Mouse (Mus musculus): ENCODE measurements around the gene Nsun4. TPM values are rescaled to one million over a fixed set of nuclear protein-coding genes. Genes with fewer than 3 reads are reported as not detected.

Gene Nsun4
- total and polyA plus RNA-seq, 2 experiments, result 11.8 to 14.5 TPM

GRCm38 (mm10) chr4:115989382-115989781, 64.3 kb downstream of the Nsun4 start:
- Histone ChIP-seq H3K9ac (ENCODE audit: low read depth, low read length) (no peak overlapping the region), H3K4me3 (ENCODE audit: insufficient read depth, low read depth, low read length) (no peak overlapping the region), H3K27me3 (ENCODE audit: control insufficient read depth, insufficient read depth, low read length) (no peaks in the 10 kb centered on the region), H3K4me1 (ENCODE audit: control insufficient read depth, insufficient read depth, low read length) (no peaks in the 10 kb centered on the region), H3K27ac (replicated peaks; ENCODE audit: insufficient read depth, low read depth, low read length) (no peak overlapping the region), H3K36me3 (ENCODE audit: control insufficient read depth, insufficient read depth, low read length) (no peaks in the 10 kb centered on the region), H3K79me2 (ENCODE audit: control insufficient read depth, insufficient read depth, low read length) (no peaks in the 10 kb centered on the region)
- TF ChIP-seq CTCF (IDR thresholded peaks at IDR 0.05; ENCODE audit: low read depth, low read length) (no peak), POLR2A (IDR thresholded peaks at IDR 0.05; ENCODE audit: extremely low read depth, insufficient read depth, low read length) (no peak)
- peak; percentile 56 for DNase-seq (ENCODE audit: extremely low read depth, low read depth, low spot score)
- 54% methylated on average over 7 of the region's 7 CpGs for WGBS

DNA sequence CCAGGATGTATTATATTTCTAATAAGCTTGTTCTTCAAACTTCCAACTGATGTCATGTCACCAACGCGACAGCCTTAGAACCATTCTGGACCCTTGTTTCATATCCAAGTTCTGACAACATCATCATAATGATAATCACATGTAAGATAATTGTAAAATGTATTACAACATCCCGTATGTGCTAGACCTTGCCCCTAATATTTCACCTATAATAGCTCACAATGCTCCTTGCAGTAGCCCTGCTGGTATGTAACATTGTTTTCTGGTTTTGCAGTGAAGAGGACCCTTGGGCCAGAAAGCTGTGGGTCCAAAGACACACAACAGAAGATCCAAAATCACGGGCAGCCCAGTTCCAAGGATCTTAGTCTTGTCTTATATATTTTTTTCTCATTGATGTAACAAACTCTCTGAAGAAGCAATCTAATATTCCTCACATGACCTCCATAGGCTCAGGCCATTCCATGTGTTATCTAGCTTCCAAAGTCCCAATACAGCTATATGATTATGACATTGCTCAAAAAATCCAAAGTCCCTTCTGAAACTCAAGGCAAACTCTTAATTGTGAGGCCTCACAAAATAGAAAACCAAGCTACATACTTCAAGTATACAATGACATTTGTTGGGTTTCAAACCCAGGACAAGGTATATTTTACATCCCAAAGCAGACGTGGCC, 65.7 kb downstream of the Nsun4 start:
- whole genome bisulfite sequencing, result 87% methylated on average over 5 of the region's 5 CpGs
- no peak overlapping the region for H3K27ac ChIP-seq (replicated peaks; ENCODE audit: insufficient read depth, low read depth, low read length)

DNA sequence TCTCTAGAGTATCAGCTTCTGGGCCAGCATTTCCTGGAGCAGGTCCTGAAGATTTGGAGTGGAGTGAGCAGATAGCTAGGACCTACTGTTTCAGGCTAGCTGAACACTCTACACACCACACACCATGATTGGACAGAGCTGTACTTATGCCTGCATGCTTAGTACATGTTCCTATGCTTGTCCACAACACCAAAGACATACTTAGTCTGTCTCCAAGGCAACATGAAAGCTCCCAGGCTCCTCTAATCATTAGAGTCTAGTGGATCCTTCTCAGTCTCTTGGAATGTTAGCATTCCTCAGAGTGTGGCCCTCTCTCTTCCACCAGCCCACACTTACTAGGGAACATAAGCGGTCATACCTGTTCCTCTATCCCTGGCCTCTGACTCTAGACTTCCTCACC, 66.2 kb downstream of the Nsun4 start:
- H3K27me3 ChIP-seq (ENCODE audit: control insufficient read depth, insufficient read depth, low read length), result 0 out of 2 replicates have a peak, but pooled peaks cover 3% of the 10 kb centered on the region
- TF ChIP-seq CTCF (IDR thresholded peaks at IDR 0.05; ENCODE audit: low read depth, low read length), result no peak
- TF ChIP-seq POLR2A (IDR thresholded peaks at IDR 0.05; ENCODE audit: extremely low read depth, insufficient read depth, low read length), result no peak
- H3K27ac ChIP-seq (replicated peaks; ENCODE audit: insufficient read depth, low read depth, low read length), result no peak overlapping the region
- no peaks in the 10 kb centered on the region for H3K4me1 ChIP-seq (ENCODE audit: control insufficient read depth, insufficient read depth, low read length)
- no peaks in the 10 kb centered on the region for H3K79me2 ChIP-seq (ENCODE audit: control insufficient read depth, insufficient read depth, low read length)
- no peak for DNase-seq (ENCODE audit: extremely low read depth, low read depth, low spot score)
- 70% methylated on average over 1 of the region's 1 CpGs for WGBS
- no peak overlapping the region for H3K9ac ChIP-seq (ENCODE audit: low read depth, low read length)
- no peak overlapping the region for H3K4me3 ChIP-seq (ENCODE audit: insufficient read depth, low read depth, low read length)
- no peaks in the 10 kb centered on the region for H3K36me3 ChIP-seq (ENCODE audit: control insufficient read depth, insufficient read depth, low read length)

More for the DNA sequence above, 65.7 kb downstream of the Nsun4 start:
- TF ChIP-seq CTCF (IDR thresholded peaks at IDR 0.05; ENCODE audit: low read depth, low read length) (no peak), POLR2A (IDR thresholded peaks at IDR 0.05; ENCODE audit: extremely low read depth, insufficient read depth, low read length) (no peak)
- no peak for DNase-seq (ENCODE audit: extremely low read depth, low read depth, low spot score)
- Histone ChIP-seq H3K9ac (ENCODE audit: low read depth, low read length) (no peak overlapping the region), H3K4me3 (ENCODE audit: insufficient read depth, low read depth, low read length) (no peak overlapping the region), H3K36me3 (ENCODE audit: control insufficient read depth, insufficient read depth, low read length) (no peaks in the 10 kb centered on the region), H3K79me2 (ENCODE audit: control insufficient read depth, insufficient read depth, low read length) (no peaks in the 10 kb centered on the region), H3K4me1 (ENCODE audit: control insufficient read depth, insufficient read depth, low read length) (no peaks in the 10 kb centered on the region), H3K27me3 (ENCODE audit: control insufficient read depth, insufficient read depth, low read length) (0 out of 2 replicates have a peak, but pooled peaks cover 3% of the 10 kb centered on the region)

- WGBS, result 50% methylated on average over 8 of the region's 8 CpGs
- no peak overlapping the region for H3K9ac ChIP-seq (ENCODE audit: low read depth, low read length)
- no peaks in the 10 kb centered on the region for H3K4me1 ChIP-seq (ENCODE audit: control insufficient read depth, insufficient read depth, low read length)
- no peaks in the 10 kb centered on the region for H3K36me3 ChIP-seq (ENCODE audit: control insufficient read depth, insufficient read depth, low read length)
- DNase-seq (ENCODE audit: extremely low read depth, low read depth, low spot score), result peak; percentile 34
- no peaks in the 10 kb centered on the region for H3K79me2 ChIP-seq (ENCODE audit: control insufficient read depth, insufficient read depth, low read length)
- H3K27me3 ChIP-seq (ENCODE audit: control insufficient read depth, insufficient read depth, low read length), result 0 out of 2 replicates have a peak, but pooled peaks cover 3% of the 10 kb centered on the region
- H3K4me3 ChIP-seq (ENCODE audit: insufficient read depth, low read depth, low read length), result no peak overlapping the region
- H3K27ac ChIP-seq (replicated peaks; ENCODE audit: insufficient read depth, low read depth, low read length), result no peak overlapping the region
- TF ChIP-seq POLR2A (IDR thresholded peaks at IDR 0.05; ENCODE audit: extremely low read depth, insufficient read depth, low read length) (no peak), CTCF (IDR thresholded peaks at IDR 0.05; ENCODE audit: low read depth, low read length) (0 out of 2 replicates have a peak, but pooled peaks have one; percentile 7)
Observed at GRCm38 (mm10) chr4:115984967-115985366, 68.7 kb downstream of the Nsun4 start.

- TF ChIP-seq POLR2A (IDR thresholded peaks at IDR 0.05; ENCODE audit: extremely low read depth, insufficient read depth, low read length) (no peak), CTCF (IDR thresholded peaks at IDR 0.05; ENCODE audit: low read depth, low read length) (peak; percentile 76)
- no peaks in the 10 kb centered on the region for H3K4me1 ChIP-seq (ENCODE audit: control insufficient read depth, insufficient read depth, low read length)
- H3K79me2 ChIP-seq (ENCODE audit: control insufficient read depth, insufficient read depth, low read length), result no peaks in the 10 kb centered on the region
- 0 out of 2 replicates have a peak, but pooled peaks cover 6% of the 10 kb centered on the region for H3K27me3 ChIP-seq (ENCODE audit: control insufficient read depth, insufficient read depth, low read length)
- 5% methylated on average over 13 of the region's 13 CpGs for WGBS
- DNase-seq (ENCODE audit: extremely low read depth, low read depth, low spot score), result peak; percentile 57
- no peak overlapping the region for H3K9ac ChIP-seq (ENCODE audit: low read depth, low read length)
- no peaks in the 10 kb centered on the region for H3K36me3 ChIP-seq (ENCODE audit: control insufficient read depth, insufficient read depth, low read length)
- no peak overlapping the region for H3K4me3 ChIP-seq (ENCODE audit: insufficient read depth, low read depth, low read length)
- H3K27ac ChIP-seq (replicated peaks; ENCODE audit: insufficient read depth, low read depth, low read length), result no peak overlapping the region
Observed at GRCm38 (mm10) chr4:115984111-115984510, 69.6 kb downstream of the Nsun4 start.

Other genes starting within 250 kb of the Nsun4 start
- gene Mob3c, start 225.8 kb downstream of the Nsun4 start, total RNA-seq (2014; rRNA removed), result 8.4 and 12.5 TPM in 2 replicates
- gene Mob3c, start 225.8 kb downstream of the Nsun4 start, polyA plus RNA-seq (2012; rRNA removed), result 22.6 and 24.4 TPM in 2 replicates
- 11.3 and 14.0 TPM in 2 replicates for gene Mknk1, start 214.7 kb downstream of the Nsun4 start, total RNA-seq (2014; rRNA removed)
- 15.5 and 22.7 TPM in 2 replicates for gene Mknk1, start 214.7 kb downstream of the Nsun4 start, polyA plus RNA-seq (2012; rRNA removed)
- gene Kncn, start 169.5 kb downstream of the Nsun4 start, total RNA-seq (2014; rRNA removed), result not detected in 2 replicates
- gene Kncn, start 169.5 kb downstream of the Nsun4 start, polyA plus RNA-seq (2012; rRNA removed), result not detected in 2 replicates
- gene 6430628N08Rik, start 163.2 kb downstream of the Nsun4 start, total RNA-seq (2014; rRNA removed), result not detected in 2 replicates
- gene 6430628N08Rik, start 163.2 kb downstream of the Nsun4 start, polyA plus RNA-seq (2012; rRNA removed), result not detected in 2 replicates
- gene Dmbx1, start 114.0 kb downstream of the Nsun4 start, total RNA-seq (2014; rRNA removed), result not detected in 2 replicates
- not detected in 2 replicates for gene Dmbx1, start 114.0 kb downstream of the Nsun4 start, polyA plus RNA-seq (2012; rRNA removed)
- gene Faah, start 36.0 kb downstream of the Nsun4 start, total RNA-seq (2014; rRNA removed), result 55.9 and 71.4 TPM in 2 replicates
- gene Faah, start 36.0 kb downstream of the Nsun4 start, polyA plus RNA-seq (2012; rRNA removed), result 120 and 125 TPM in 2 replicates
- 528 and 609 TPM in 2 replicates for gene Uqcrh, start 21.2 kb upstream of the Nsun4 start, total RNA-seq (2014; rRNA removed)
- 158 and 193 TPM in 2 replicates for gene Uqcrh, start 21.2 kb upstream of the Nsun4 start, polyA plus RNA-seq (2012; rRNA removed)
- gene Lrrc41, start 21.4 kb upstream of the Nsun4 start, total RNA-seq (2014; rRNA removed), result 18.5 and 25.2 TPM in 2 replicates
- 36.5 and 45.8 TPM in 2 replicates for gene Lrrc41, start 21.4 kb upstream of the Nsun4 start, polyA plus RNA-seq (2012; rRNA removed)
- 0.18 and 0.40 TPM in 2 replicates for gene Rad54l, start 69.8 kb upstream of the Nsun4 start, total RNA-seq (2014; rRNA removed)
- gene Rad54l, start 69.8 kb upstream of the Nsun4 start, polyA plus RNA-seq (2012; rRNA removed), result 0.06 and 0.11 TPM in 2 replicates
- 14.7 and 15.4 TPM in 2 replicates for gene Pomgnt1, start 70.0 kb upstream of the Nsun4 start, total RNA-seq (2014; rRNA removed)
- 15.2 and 19.1 TPM in 2 replicates for gene Pomgnt1, start 70.0 kb upstream of the Nsun4 start, polyA plus RNA-seq (2012; rRNA removed)
- gene Lurap1, start 97.5 kb upstream of the Nsun4 start, total RNA-seq (2014; rRNA removed), result 0.18 and 0.27 TPM in 2 replicates
- gene Lurap1, start 97.5 kb upstream of the Nsun4 start, polyA plus RNA-seq (2012; rRNA removed), result 0.12 and 0.87 TPM in 2 replicates
- 0.09 TPM in 1 of 2 replicates, not detected in the other for gene Tspan1, start 113.7 kb upstream of the Nsun4 start, total RNA-seq (2014; rRNA removed)
- 0.27 TPM in 1 of 2 replicates, not detected in the other for gene Tspan1, start 113.7 kb upstream of the Nsun4 start, polyA plus RNA-seq (2012; rRNA removed)
- not detected in 2 replicates for gene 1700042G07Rik, start 119.5 kb upstream of the Nsun4 start, total RNA-seq (2014; rRNA removed)
- not detected in 2 replicates for gene 1700042G07Rik, start 119.5 kb upstream of the Nsun4 start, polyA plus RNA-seq (2012; rRNA removed)
- gene Gm49337, start 119.5 kb upstream of the Nsun4 start, total RNA-seq (2014; rRNA removed), result not detected in 2 replicates
- gene Gm49337, start 119.5 kb upstream of the Nsun4 start, polyA plus RNA-seq (2012; rRNA removed), result not detected in 2 replicates
- gene Pik3r3, start 167.7 kb upstream of the Nsun4 start, total RNA-seq (2014; rRNA removed), result 1.0 and 1.4 TPM in 2 replicates
- gene Pik3r3, start 167.7 kb upstream of the Nsun4 start, polyA plus RNA-seq (2012; rRNA removed), result 1.3 and 1.7 TPM in 2 replicates

Data from liver, adult 2 months (tissue).